Mouse (Mus musculus) heart, embryonic 16.5 days (tissue): ENCODE results near the gene Rrad. TPM values are rescaled to one million over a fixed set of nuclear protein-coding genes. Genes with fewer than 3 reads are reported as not detected.

Experiments
- ATAC-seq: fragments of 200-750 bp; cut with Nextera tagmentation; replicated peaks from 2 replicates; pipeline ENCODE4 v1.8.0; 2017; ENCODE audit warnings: moderate number of reproducible peaks; ENCODE audit not compliant: insufficient read depth, low FRiP score; ENCODE audit errors: extremely low read depth
- H3K27ac ChIP-seq: fragments of 300-500 bp; sonication (generic); 2 replicates; pipeline ENCODE4 v1.5.1; 2014; ENCODE audit warnings: mild to moderate bottlenecking, low read length, control low read depth, moderate library complexity
- H3K27me3 ChIP-seq: fragments of 300-500 bp; sonication (generic); 2 replicates; pipeline ENCODE4 v1.6.1; 2014; ENCODE audit warnings: low read length, mixed read lengths; ENCODE audit not compliant: control insufficient read depth, insufficient read depth
- H3K36me3 ChIP-seq: fragments of 300-500 bp; sonication (generic); 2 replicates; pipeline ENCODE4 v1.6.1; 2014; ENCODE audit not compliant: control insufficient read depth, insufficient read depth
- H3K4me1 ChIP-seq: fragments of 300-500 bp; sonication (generic); 2 replicates; pipeline ENCODE4 v1.6.1; 2014; ENCODE audit warnings: low read length, mixed read lengths; ENCODE audit not compliant: control insufficient read depth, insufficient read depth
- H3K4me2 ChIP-seq: fragments of 300-500 bp; sonication (generic); 2 replicates; pipeline ENCODE4 v1.6.1; 2014; ENCODE audit warnings: low read depth, mild to moderate bottlenecking, control low read depth, low read length
- H3K4me3 ChIP-seq: fragments of 300-500 bp; sonication (generic); 2 replicates; pipeline ENCODE4 v1.5.1; 2014; ENCODE audit warnings: mild to moderate bottlenecking, control low read depth, low read length
- H3K9ac ChIP-seq: fragments of 300-500 bp; sonication (generic); 2 replicates; pipeline ENCODE4 v1.6.1; 2014; ENCODE audit warnings: low read length, control low read depth
- H3K9me3 ChIP-seq: fragments of 300-500 bp; sonication (generic); replicated peaks from 2 replicates; pipeline ENCODE4 v1.6.1; 2016; ENCODE audit warnings: low read length; ENCODE audit not compliant: control insufficient read depth
- WGBS: fragments of 180-500 bp; shearing (Covaris S2); extraction: QIAGEN DNeasy Blood & Tissue Kit; methylation state at CpG from one replicate; pipeline ENCODE4 v1.1.7; 2014; 5-methylcytosine and 5-hydroxymethylcytosine counted together
- polyA plus RNA-seq: library from polyadenylated mRNA; unstranded; fragments of >200 nt; fragmentation: Nextera tagmentation; extraction: Ambion mirVana; gene quantifications from 2 replicates; pipeline ENCODE4 v1.2.1, GENCODE M21; 2015

Rrad gene
- polyA plus RNA-seq, 1 experiment from 2014 or later = 289 TPM

- Histone ChIP-seq H3K4me1 (peaks cover 20% of the 10 kb centered on the region), H3K27ac (no peak overlapping the region), H3K4me2 (no peak overlapping the region), H3K36me3 (peaks cover 29% of the 10 kb centered on the region), H3K4me3 (no peak overlapping the region), H3K9ac (no peak overlapping the region), H3K9me3 (no peaks in the 10 kb centered on the region), H3K27me3 (no peaks in the 10 kb centered on the region)
- WGBS = 89% methylated on average over 6 of the region's 6 CpGs
- no peak for ATAC-seq
Observed at GRCm38 (mm10) chr8:104638010-104638409, 6.9 kb upstream of the Rrad start.

GRCm38 (mm10) chr8:104635004-104635710, 4.0 kb upstream of the Rrad start:
- no peak overlapping the region for H3K4me2 ChIP-seq
- H3K4me3 ChIP-seq = no peak overlapping the region
- 86% methylated on average over 3 of the region's 3 CpGs for WGBS
- peaks cover 29% of the 10 kb centered on the region for H3K36me3 ChIP-seq
- H3K27ac ChIP-seq = no peak overlapping the region
- H3K4me1 ChIP-seq = peaks cover 17% of the 10 kb centered on the region
- no peaks in the 10 kb centered on the region for H3K27me3 ChIP-seq
- no peaks in the 10 kb centered on the region for H3K9me3 ChIP-seq
- ATAC-seq = no peak
- no peak overlapping the region for H3K9ac ChIP-seq

GRCm38 (mm10) chr8:104633156-104633744, 2.1 kb upstream of the Rrad start:
- Histone ChIP-seq H3K9me3 (no peaks in the 10 kb centered on the region), H3K4me2 (no peak overlapping the region), H3K9ac (0 out of 2 replicates have a peak overlapping the region, but pooled peaks have one; percentile 33), H3K27ac (peak overlapping the region; percentile 62), H3K4me3 (no peak overlapping the region), H3K27me3 (no peaks in the 10 kb centered on the region), H3K4me1 (peaks cover 23% of the 10 kb centered on the region), H3K36me3 (peaks cover 20% of the 10 kb centered on the region)
- ATAC-seq = no peak
- WGBS = 45% methylated on average over 9 of the region's 9 CpGs

- Histone ChIP-seq H3K27ac (peak overlapping the region; percentile 99), H3K36me3 (peaks cover 25% of the 10 kb centered on the region), H3K27me3 (no peaks in the 10 kb centered on the region), H3K4me2 (peak overlapping the region; percentile 76), H3K4me1 (peaks cover 30% of the 10 kb centered on the region), H3K4me3 (peak overlapping the region; percentile 84; the same call in 1 of the 2 replicates), H3K9ac (peak overlapping the region; percentile 95), H3K9me3 (no peaks in the 10 kb centered on the region)
- 56% methylated on average over 6 of the region's 6 CpGs for WGBS
- ATAC-seq = no peak
Observed at GRCm38 (mm10) chr8:104632486-104632885, 1.4 kb upstream of the Rrad start.

- Histone ChIP-seq H3K9me3 (no peaks in the 10 kb centered on the region), H3K9ac (peak overlapping the region; percentile 95), H3K4me1 (peaks cover 32% of the 10 kb centered on the region), H3K27ac (peak overlapping the region; percentile 99), H3K4me2 (peak overlapping the region; percentile 76), H3K4me3 (peak overlapping the region; percentile 84), H3K27me3 (no peaks in the 10 kb centered on the region), H3K36me3 (peaks cover 26% of the 10 kb centered on the region)
- 20% methylated on average over 5 of the region's 5 CpGs for WGBS
- 0 out of 2 replicates have a peak, but pooled peaks have one; percentile 3 for ATAC-seq
Observed at GRCm38 (mm10) chr8:104631975-104632374, 848 bp upstream of the Rrad start.

- H3K36me3 ChIP-seq = peaks cover 23% of the 10 kb centered on the region
- no peak for ATAC-seq
- H3K4me2 ChIP-seq = peak overlapping the region; percentile 76
- WGBS = 1% methylated on average over 36 of the region's 36 CpGs
- peaks cover 36% of the 10 kb centered on the region for H3K4me1 ChIP-seq
- no peaks in the 10 kb centered on the region for H3K9me3 ChIP-seq
- peak overlapping the region; percentile 95 for H3K9ac ChIP-seq
- peak overlapping the region; percentile 96 for H3K27ac ChIP-seq
- H3K27me3 ChIP-seq = no peaks in the 10 kb centered on the region
- H3K4me3 ChIP-seq = peak overlapping the region; percentile 84
Observed at GRCm38 (mm10) chr8:104630574-104630973, 553 bp downstream of the Rrad start.

GRCm38 (mm10) chr8:104630111-104630479, 1.0 kb downstream of the Rrad start:
- H3K27me3 ChIP-seq = no peaks in the 10 kb centered on the region
- WGBS = 12% methylated on average over 8 of the region's 8 CpGs
- peak overlapping the region; percentile 76 for H3K4me2 ChIP-seq
- no peaks in the 10 kb centered on the region for H3K9me3 ChIP-seq
- H3K27ac ChIP-seq = peak overlapping the region; percentile 96
- H3K36me3 ChIP-seq = peaks cover 18% of the 10 kb centered on the region
- H3K4me3 ChIP-seq = peak overlapping the region; percentile 84
- H3K4me1 ChIP-seq = peaks cover 38% of the 10 kb centered on the region
- H3K9ac ChIP-seq = peak overlapping the region; percentile 95
- ATAC-seq = no peak

- 19% methylated on average over 22 of the region's 22 CpGs for WGBS
- Histone ChIP-seq H3K9me3 (no peaks in the 10 kb centered on the region), H3K9ac (peak overlapping the region; percentile 95), H3K4me3 (peak overlapping the region; percentile 84), H3K36me3 (peaks cover 16% of the 10 kb centered on the region), H3K27ac (peak overlapping the region; percentile 96), H3K4me1 (peaks cover 44% of the 10 kb centered on the region), H3K27me3 (no peaks in the 10 kb centered on the region), H3K4me2 (peak overlapping the region; percentile 76)
- peak; percentile 20 for ATAC-seq
Observed at GRCm38 (mm10) chr8:104629306-104630110, 1.6 kb downstream of the Rrad start.
